Mouse (Mus musculus): ENCODE measurements at regions not wholly inside any gene's neighbourhood (a gene's known extent, or its start where the extent isn't known, plus 50 kb on each side); places are given as distances from the start of the nearest gene placed in this dataset.

DNA sequence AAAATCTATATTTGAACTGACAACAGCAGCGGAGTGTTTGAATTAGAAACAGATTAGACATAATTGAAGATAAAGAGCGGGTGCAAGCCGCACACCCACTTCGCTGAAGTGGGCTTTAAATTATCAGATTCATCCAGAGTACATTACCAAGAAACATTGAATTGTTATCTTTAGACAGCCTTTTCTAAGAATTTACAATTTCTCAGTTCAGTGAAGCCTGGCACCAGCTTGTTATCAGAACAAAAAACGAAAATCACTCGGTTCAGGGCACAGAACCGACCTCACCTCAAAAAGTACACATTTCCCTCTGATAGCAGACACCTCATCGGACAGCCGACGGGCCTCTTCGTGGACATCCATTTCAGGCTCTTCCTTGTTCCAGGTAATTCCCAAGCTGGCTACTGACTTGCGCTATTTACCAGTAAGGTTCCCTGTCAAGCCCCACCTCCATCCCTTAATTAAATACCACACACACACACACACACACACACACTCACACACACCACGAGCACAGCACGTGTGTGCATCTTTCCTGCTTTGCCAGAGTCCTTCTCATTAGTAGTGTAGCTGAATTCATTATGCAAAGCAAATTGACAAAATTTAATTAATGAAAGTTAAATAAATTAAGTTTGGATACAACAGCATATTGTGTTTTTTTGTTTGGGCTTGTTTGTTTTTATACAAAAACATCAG is 166.8 kb downstream of the Sp3 start:
- DNase-seq (ENCODE audit: low spot score) = no peak

DNA sequence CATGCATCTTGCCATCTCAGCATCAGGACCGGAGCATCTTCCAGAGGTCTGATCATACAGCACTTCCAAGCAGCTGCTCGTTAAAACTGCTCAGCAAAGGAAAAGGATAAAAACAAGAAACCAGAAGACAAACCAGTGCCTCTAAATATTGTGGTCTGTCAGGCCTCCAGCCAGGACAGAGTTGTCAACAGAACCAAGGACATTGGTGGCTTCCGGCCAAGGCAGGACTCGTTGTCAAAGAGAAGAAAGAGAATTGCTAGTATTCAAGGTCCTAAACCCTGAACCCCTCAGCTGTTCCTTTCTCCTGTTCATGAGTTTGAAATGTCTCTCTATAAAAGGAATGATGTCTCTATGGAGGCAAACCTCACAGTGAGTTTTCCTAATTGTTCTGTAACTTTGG is 155.0 kb downstream of the Sp3 start:
- no peak for DNase-seq (ENCODE audit: low spot score)

DNA sequence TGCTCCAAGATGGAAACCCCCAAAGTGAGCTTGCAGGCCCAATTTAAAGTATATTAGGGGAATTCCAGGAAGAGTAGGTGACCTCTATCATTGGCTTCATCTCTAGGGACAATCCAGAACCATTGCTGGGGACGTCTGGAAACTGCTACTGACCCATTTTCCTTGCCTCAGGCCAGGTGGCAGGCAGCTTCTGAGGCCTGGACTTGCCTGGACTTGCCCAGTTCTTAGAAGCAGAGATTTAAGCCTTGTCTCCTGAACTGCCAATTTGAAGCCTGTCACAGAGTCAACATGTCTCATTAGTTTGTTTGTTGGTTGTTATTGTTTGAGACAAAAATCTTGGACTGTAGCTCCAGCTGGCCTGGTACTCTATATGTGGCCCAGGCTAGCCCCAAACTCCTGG is 151.1 kb downstream of the Sp3 start:
- no peak for DNase-seq (ENCODE audit: low spot score)

DNA sequence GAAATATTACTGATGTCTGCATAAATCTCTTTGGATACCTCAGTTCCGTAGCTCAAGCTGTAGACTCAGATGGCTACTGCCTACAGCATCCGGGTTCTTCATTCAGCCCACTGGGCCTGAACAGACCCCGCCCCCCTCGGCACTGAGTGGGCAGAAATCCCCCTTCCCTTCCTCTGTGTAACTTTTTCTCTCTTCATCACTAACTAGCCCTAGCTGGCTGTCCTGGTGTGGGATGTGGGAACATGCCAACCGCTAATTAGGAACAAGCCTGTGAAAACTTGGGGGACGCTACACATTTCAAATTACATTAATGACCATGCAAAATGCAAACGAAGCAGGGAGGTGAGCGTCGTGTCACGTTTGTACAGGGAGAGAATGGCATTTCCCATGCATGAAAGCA is 147.5 kb downstream of the Sp3 start:
- no peak for DNase-seq (ENCODE audit: low spot score)

DNA sequence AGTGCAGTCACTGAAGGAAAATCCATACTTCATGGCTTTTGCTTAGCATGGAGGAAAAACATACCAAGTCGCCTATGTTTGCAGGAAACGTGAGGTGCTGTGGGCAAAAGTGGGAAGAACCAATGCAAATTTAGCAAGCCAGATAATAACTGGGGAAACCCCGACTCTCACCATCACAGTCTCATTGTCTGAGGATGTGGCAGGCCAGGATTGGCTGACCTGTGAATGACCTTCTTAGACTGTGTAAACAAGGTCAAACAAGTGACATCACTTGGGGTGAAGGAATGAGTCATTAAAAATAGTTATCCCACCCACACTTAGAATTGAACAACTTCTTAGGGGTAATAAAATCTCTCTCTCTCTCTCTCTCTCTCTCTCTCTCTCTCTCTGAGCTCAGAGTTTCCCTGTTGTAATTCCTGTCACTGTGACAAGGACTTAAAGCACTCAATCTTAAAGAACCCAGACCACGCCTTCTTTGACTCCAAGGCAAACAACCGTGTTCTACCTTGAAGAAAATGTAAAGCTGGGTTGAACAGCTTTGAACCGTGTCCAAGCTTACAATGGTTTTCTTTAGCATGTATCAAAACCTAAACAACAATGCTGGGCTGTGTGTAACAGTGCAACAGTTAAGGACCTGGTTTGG is 142.0 kb downstream of the Sp3 start:
- DNase-seq (ENCODE audit: low spot score) = peak; percentile 27

DNA sequence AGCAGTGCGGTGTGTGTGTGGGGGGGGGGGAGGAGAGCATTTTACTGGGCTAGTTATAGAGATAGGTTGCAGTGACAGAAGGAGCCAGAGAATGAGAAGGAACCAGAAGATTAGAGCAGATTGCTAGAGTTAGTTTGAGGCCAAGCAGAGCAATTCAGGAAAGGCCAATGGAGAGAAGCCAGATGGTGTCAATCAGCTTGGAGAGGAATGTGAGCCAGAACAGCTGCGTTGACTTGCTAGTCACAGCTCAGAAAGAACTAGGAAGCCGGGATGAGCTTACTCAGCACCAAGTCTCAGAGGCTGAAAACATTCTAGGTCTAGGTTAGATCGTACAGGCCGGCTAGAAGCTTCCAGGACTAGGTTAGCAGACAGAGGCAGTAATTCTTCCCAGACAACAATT is 140.6 kb downstream of the Sp3 start:
- DNase-seq (ENCODE audit: low spot score) = no peak

DNA sequence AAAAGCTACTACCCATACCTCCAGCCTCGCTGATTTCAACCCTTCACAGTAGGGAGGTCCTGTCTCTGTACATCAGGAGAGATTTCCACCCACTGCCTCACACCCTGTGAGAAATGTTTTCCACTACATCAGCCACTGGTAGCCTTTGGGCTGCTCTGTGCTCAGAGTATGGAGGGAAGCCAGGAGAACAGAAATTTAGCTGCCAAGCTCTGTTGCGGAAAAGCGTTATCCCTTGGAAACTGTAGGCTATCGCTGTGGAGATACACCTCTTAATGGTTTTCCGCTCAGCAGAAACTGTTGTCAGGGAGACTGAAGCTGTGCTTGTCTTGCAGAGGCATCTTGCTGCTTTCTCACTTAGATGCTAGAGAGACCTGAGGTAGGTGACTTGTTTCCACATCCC is 138.9 kb downstream of the Sp3 start:
- peak; percentile 21 for DNase-seq (ENCODE audit: low spot score)

DNA sequence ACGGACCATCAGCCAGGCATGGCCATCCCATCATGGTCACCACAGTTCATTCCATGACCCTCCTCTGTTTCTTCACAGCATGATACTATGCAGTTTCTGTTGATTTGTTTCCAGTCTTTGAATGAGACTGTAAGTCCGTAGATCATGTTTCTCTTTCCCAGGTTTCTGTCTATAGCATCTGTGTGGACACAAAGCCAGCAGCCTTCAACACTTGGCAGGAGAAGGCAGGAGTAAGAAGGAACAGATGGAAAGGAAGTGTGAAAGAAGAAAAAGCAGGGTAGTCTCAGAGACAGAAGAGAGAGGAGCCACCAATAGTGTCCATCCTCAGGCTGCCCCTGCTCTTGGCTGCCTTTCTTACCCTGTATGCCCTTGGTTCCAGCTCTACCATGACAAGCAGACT is 136.6 kb downstream of the Sp3 start:
- DNase-seq (ENCODE audit: low spot score) = no peak

DNA sequence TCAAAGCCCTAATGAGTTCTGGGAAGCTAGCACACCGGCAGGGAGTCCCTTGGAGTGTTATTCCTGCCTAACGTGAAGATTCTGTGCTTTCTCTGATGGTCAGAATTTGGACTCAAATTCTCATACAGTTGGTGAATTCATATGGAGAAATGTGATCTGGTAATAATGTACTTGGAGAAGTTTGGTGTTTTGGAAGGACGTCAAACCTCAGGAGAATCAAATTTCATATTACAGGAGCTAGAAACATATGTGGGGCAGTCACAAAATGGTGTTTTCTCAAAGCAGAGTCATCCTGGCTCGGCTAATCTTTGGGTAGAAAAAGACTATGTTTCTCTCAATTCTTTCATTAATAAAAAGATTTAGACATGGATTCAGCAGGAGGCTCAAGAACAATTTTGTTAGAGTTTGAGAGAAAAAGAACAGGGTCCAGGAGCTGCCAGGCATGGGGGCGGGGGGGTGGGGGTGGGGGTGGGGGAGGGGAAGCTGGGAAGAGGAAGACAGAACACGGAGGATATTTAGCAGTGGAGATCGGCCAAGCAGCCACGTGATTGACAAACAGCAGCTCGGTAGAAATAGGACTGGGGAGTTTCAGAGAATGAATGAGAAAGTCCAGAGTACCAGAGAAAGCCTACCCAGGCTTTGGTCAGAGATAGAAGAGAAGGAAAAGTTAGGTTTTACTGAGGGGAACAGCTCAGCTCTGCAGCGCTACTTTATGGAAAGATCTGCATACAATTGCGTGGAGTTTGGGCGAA is 130.6 kb downstream of the Sp3 start:
- DNase-seq (ENCODE audit: low spot score) = no peak

DNA sequence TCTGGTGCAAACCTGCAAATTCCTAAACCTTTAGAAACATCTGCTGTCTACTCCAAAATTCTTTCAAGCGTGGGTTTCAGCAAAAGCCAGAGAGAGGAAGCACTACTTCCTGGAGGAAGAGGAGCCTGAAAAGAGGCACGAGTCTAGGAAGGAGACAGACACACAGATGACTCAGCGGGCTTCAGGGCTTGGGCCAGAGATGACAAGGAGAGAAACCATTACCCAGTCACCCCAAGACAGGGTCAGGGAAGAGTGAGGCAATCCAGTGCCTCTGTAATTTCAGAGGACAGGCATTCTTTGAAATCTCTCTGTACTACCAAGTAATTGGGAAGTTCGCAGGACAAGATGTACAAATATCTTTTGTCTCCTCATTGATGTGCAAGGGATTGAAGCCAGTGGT is 127.7 kb downstream of the Sp3 start:
- DNase-seq (ENCODE audit: low spot score) = no peak

DNA sequence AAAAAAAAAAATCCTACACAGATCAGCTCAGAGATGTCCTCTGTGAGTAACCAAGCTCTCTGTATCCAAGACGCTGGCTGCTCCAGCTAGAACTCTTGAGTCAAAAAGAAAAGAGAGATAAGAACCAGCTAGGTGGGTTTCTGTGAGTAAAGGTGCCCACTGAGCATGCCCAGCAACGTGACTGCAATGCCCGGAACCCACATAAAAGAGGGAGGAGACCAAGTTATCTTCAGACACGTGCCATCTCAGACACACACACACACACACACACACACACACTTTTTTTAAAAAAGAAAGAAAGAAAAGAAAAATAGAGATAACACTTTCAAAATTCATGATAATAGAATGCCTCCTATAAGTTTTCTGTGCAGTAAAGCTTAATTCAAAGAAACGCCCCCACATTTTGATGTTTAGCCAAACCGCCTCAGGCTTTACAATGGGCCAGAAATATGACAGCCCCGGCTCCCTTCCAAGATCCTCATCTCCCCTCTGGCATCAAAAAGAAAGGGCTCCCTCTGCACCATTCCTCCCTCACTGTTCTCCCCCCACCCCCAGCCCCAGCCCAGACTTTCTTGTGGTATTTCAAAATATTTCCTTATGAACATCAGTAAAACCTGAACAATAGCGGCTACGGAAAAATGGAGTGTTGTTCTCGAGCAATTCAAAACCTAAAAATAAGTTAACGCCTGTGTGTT is 124.8 kb downstream of the Sp3 start:
- DNase-seq (ENCODE audit: low spot score) = no peak

DNA sequence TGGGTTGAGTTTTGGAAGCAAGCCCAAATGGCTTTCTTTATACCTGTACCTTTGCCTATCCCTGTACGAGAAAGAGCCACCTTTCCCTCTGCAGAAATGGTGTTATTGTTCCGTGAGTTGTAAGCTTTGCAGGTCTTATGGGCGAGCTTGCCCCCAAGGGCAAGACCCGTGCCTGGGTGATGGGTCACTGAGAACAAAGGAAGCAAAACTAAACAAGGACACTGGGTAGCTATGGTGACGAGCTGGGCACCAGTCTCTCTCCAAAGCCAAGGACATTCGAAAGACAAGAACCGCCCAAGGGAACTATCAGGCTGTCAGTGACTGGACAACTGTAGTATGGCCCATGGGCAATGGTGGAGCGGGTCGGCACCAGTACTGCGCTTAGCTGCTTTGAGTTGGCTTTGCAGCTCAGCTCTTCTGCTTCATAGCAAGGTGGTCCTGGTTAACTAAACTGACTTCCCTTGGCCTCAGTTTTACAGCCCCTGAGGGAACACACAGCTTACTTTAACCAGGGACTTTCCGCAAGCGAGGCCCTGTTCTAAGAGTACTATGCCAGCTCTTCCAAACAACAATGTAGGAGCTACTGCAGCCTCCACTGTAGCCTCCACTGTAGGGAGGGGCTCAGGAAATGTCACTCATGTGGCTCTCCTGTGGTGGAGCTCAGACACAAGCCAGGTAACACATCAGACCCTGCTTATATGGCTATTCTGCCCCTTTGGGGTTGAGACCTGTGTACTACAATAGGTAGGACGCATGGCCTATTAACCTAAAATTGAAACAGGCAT is 124.1 kb downstream of the Sp3 start:
- no peak for DNase-seq (ENCODE audit: low spot score)

DNA sequence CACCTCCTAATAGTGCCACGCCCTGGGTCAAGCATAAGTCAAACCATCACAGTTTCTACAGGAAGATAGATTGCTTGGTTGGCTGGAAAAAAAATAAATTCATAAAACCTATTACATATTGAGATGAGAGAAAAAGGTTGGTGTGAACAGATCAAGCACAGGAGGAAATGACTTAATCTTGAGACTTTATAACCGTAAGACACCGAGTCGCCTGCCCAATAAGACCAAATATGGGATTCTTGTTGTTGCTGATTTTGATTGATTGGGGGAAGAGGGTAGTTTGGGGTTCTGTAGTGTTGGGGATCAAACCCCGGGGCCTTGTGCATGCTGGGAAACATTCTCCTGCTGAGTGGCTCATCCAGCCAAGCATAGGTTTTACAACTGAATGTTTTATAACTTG is 122.9 kb downstream of the Sp3 start:
- DNase-seq (ENCODE audit: low spot score) = no peak

DNA sequence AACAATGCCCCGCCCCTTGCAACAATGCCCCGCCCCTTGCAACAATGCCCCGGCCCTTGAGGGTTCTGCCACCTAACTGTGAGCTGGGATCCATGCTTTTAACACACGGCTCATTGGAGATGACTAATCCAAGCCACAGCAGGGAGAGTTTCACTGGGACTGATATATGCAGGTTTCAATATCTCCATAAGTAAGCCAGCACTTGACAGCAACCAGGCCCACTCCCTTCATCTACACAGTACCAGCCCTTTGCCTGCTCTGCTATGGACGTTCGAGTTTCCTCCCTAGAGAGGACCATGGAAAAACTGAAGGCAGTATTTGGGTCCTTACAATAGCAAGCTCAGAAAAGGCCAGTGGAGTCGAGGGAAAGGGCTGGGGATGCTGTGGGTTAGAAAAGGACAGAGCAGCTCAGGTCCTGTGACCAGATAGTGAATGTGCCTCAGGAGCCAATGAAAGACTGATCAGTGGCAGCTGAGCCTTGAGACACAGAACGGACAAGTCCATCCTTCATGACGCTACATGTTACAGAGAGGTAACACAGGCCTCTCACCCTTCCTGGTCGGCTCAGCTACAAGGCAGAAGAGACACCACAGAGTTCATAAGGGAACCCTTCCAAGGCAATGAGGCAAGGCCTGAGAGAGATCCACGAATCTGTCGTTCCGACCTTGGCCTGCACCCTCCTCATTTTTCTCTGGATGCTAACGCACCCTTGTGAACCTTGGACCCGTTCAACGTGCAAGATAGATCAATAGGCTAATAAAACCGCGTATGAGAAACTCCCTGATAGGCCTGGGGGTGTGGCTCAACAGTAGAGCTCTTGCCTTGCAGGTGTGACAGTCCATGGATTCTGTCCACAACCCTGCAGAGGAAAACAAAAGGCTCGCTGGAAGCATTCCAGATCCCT is 114.5 kb downstream of the Sp3 start:
- DNase-seq (ENCODE audit: low spot score) = no peak

DNA sequence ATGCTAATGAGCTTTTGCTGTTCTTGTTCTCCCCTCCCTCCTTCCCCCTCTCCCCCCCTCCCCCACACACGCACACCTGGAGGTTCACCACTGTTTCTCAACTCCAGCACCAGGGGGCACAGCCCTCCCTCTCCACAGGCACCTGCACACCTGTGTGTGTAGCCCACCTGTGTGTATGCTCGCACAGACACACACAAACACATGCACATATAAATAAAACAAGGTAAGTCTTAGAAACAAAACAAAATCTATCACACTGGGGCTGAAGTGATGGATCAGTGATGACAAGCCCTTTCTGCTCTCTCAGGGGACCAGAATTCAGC is 113.9 kb downstream of the Sp3 start:
- DNase-seq (ENCODE audit: low spot score) = no peak

DNA sequence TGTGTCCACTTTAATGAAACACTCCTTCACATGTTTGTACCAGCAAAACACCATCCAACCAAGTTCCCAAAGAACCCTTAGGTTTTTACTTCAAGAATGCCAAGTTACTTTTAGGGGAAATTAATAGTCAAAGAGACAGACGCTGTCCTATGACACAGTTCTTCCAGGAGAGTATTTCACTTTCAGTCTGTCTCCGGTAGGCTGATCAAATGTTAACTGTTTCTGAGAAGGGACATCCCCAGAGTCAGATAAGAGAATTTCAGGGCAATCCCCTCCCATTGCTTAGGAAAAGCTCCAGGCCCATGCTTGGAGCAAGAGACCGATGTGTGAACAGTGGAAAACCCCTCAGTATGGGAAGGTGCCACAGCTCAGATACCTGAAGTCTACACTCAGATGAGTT is 112.1 kb downstream of the Sp3 start:
- DNase-seq (ENCODE audit: low spot score) = no peak

DNA sequence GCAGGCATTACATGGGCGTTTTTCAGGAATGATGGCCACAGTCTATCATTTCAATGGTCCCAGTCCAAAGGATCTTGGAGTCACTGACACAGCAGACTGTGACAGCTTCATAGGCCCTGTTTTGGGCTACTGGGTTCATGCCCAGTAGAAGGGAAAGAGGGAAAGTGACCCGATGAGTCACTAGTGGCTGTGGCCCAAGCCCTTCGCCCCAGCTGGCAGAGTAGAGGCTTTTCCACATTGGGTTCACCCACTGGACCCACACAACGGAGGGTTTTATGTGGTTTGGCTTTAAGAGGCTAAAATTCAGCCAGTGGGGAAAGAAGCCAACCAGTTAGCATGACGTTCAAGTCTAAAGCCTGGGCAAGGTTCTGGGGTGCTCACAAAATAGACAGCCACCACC is 108.4 kb downstream of the Sp3 start:
- DNase-seq (ENCODE audit: low spot score) = peak; percentile 70

DNA sequence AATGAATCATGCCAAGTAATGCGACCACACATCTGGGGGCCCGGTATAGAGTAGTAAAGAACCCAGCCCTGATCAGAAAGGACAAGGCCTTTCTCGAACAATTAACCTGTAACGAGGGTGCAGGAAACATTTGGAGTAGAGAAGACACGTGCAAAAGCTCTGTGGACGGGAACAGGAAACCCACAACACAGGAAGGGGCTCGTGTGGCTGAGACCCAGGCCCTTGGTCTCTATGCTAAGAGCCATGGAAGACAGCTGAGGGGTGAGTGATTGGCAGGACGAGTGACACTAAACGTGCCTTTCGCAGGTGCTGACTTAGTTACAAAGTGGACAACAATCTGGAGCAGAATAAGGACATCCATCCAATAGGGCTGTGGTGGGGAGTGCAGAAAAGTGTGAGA is 106.3 kb downstream of the Sp3 start:
- no peak for DNase-seq (ENCODE audit: low spot score)

DNA sequence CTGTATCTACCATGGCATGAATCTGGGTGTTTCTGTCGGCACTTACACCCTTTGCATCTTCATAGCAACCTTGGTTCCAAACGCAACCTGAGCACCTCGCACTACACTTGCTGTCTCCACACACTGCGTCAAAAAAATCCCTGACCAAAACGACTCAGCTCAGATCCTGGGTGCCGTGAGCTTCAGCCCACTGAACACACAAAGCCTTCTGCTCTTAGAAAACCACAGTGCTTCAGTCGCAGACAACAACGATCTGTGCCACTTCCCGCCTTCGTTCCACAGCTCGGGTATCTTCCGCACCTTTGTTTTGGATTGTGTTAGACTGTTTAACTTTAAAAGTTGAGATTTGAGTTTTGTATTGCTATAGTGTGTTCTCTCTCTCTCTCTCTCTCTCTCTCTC is 105.7 kb downstream of the Sp3 start:
- no peak for DNase-seq (ENCODE audit: low spot score)

DNA sequence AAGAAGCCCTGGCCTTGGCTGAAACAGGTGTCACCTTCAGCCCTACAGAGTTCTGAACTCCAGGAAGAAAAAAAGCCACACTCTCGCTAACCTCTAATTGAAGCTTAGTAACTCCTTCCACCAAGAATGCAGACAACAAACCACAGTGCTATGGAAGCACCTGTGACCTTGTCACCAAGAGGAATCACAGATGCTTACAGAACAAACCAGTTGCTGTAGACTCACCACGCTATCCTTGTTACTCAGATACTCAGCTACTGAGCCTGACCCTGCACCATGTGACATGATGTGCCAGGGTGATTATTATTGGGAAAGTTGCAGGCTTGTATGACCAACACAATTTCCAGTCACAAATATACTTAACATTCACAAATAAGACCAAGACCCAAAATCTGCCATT is 104.6 kb downstream of the Sp3 start:
- no peak for DNase-seq (ENCODE audit: low spot score)

DNA sequence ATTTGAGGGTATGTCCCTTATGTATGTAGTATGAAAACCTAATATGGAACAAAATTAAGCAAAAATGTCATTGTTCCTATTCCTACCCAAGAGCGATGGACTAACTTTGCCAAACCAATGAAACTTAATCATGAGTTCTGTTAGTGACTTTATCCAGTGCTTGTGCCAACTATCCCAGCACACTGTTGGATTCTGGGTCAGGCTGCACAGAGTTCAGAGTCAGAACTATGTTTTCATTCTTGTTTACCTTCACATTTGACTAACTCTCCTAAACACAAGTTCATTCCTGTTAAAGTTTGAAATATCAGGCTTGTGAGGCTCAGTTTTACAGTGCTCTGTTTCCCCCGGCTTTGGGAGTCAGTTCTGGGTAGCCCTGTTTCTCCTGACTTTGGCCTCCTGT is 100.2 kb downstream of the Sp3 start:
- DNase-seq (ENCODE audit: low spot score) = no peak

All from heart, adult 8-10 months (tissue).